Mouse (Mus musculus): ENCODE measurements at regions not wholly inside any gene's neighbourhood (a gene's known extent, or its start where the extent isn't known, plus 50 kb on each side); places are given as distances from the start of the nearest gene placed in this dataset.

GRCm38 (mm10) chr9:74531986-74532385 lies 329.7 kb upstream of the Onecut1 start:
- no peak for ATAC-seq (ENCODE audit: insufficient number of reproducible peaks, insufficient read depth, low FRiP score, low read depth)
- WGBS = 57% methylated on average over 3 of the region's 3 CpGs
- Histone ChIP-seq H3K36me3 (ENCODE audit: control insufficient read depth, insufficient read depth, low read length) (no peaks in the 10 kb centered on the region), H3K27ac (replicated peaks in 1 of 2; ENCODE audit: control insufficient read depth in 1 of 2, insufficient read depth in 1 of 2, low read depth in 2 of 2, low read length in 2 of 2) (no peak overlapping the region), H3K4me1 (ENCODE audit: control insufficient read depth in 2 of 2, insufficient read depth in 2 of 2, low read length in 2 of 2) (no peaks in the 10 kb centered on the region), H3K9ac (ENCODE audit: low read length) (no peak overlapping the region), H3K4me3 (ENCODE audit: control insufficient read depth in 1 of 2, insufficient read depth in 1 of 2, low read depth in 1 of 2, low read length in 2 of 2) (no peak overlapping the region), H3K9me3 (ENCODE audit: control insufficient read depth, low read length) (no peaks in the 10 kb centered on the region), H3K27me3 (ENCODE audit: control insufficient read depth, insufficient read depth, low read length) (no peaks in the 10 kb centered on the region), H3K4me2 (ENCODE audit: low read length) (no peak overlapping the region)

- H3K36me3 ChIP-seq (ENCODE audit: control insufficient read depth, insufficient read depth, low read length) = no peaks in the 10 kb centered on the region
- no peak overlapping the region for H3K9ac ChIP-seq (ENCODE audit: low read length)
- ATAC-seq (ENCODE audit: insufficient number of reproducible peaks, insufficient read depth, low FRiP score, low read depth) = no peak
- H3K4me1 ChIP-seq (ENCODE audit: control insufficient read depth in 2 of 2, insufficient read depth in 2 of 2, low read length in 2 of 2) = no peaks in the 10 kb centered on the region
- no peak overlapping the region for H3K4me3 ChIP-seq (ENCODE audit: control insufficient read depth in 1 of 2, insufficient read depth in 1 of 2, low read depth in 1 of 2, low read length in 2 of 2)
- H3K9me3 ChIP-seq (ENCODE audit: control insufficient read depth, low read length) = no peaks in the 10 kb centered on the region
- no peak overlapping the region for H3K4me2 ChIP-seq (ENCODE audit: low read length)
- WGBS = 63% methylated on average over 5 of the region's 5 CpGs
- no peaks in the 10 kb centered on the region for H3K27me3 ChIP-seq (ENCODE audit: control insufficient read depth, insufficient read depth, low read length)
- no peak overlapping the region for H3K27ac ChIP-seq (replicated peaks in 1 of 2; ENCODE audit: control insufficient read depth in 1 of 2, insufficient read depth in 1 of 2, low read depth in 2 of 2, low read length in 2 of 2)
Observed at GRCm38 (mm10) chr9:74534976-74535375, 326.7 kb upstream of the Onecut1 start.

GRCm38 (mm10) chr9:74556116-74556515 lies 305.6 kb upstream of the Onecut1 start:
- Histone ChIP-seq H3K4me3 (ENCODE audit: control insufficient read depth in 1 of 2, insufficient read depth in 1 of 2, low read depth in 1 of 2, low read length in 2 of 2) (no peak overlapping the region), H3K9me3 (ENCODE audit: control insufficient read depth, low read length) (no peaks in the 10 kb centered on the region), H3K4me2 (ENCODE audit: low read length) (no peak overlapping the region), H3K27ac (replicated peaks in 1 of 2; ENCODE audit: control insufficient read depth in 1 of 2, insufficient read depth in 1 of 2, low read depth in 2 of 2, low read length in 2 of 2) (no peak overlapping the region), H3K4me1 (ENCODE audit: control insufficient read depth in 2 of 2, insufficient read depth in 2 of 2, low read length in 2 of 2) (no peaks in the 10 kb centered on the region), H3K9ac (ENCODE audit: low read length) (no peak overlapping the region), H3K36me3 (ENCODE audit: control insufficient read depth, insufficient read depth, low read length) (no peaks in the 10 kb centered on the region), H3K27me3 (ENCODE audit: control insufficient read depth, insufficient read depth, low read length) (no peaks in the 10 kb centered on the region)
- ATAC-seq (ENCODE audit: insufficient number of reproducible peaks, insufficient read depth, low FRiP score, low read depth) = no peak
- WGBS = 81% methylated on average over 5 of the region's 5 CpGs

- Histone ChIP-seq H3K9ac (ENCODE audit: low read length) (no peak overlapping the region), H3K9me3 (ENCODE audit: control insufficient read depth, low read length) (0 out of 2 replicates have a peak, but pooled peaks cover 3% of the 10 kb centered on the region), H3K36me3 (ENCODE audit: control insufficient read depth, insufficient read depth, low read length) (no peaks in the 10 kb centered on the region), H3K4me3 (ENCODE audit: control insufficient read depth in 1 of 2, insufficient read depth in 1 of 2, low read depth in 1 of 2, low read length in 2 of 2) (no peak overlapping the region), H3K4me2 (ENCODE audit: low read length) (no peak overlapping the region), H3K27ac (replicated peaks in 1 of 2; ENCODE audit: control insufficient read depth in 1 of 2, insufficient read depth in 1 of 2, low read depth in 2 of 2, low read length in 2 of 2) (no peak overlapping the region), H3K4me1 (ENCODE audit: control insufficient read depth in 2 of 2, insufficient read depth in 2 of 2, low read length in 2 of 2) (no peaks in the 10 kb centered on the region), H3K27me3 (ENCODE audit: control insufficient read depth, insufficient read depth, low read length) (no peaks in the 10 kb centered on the region)
- no peak for ATAC-seq (ENCODE audit: insufficient number of reproducible peaks, insufficient read depth, low FRiP score, low read depth)
- WGBS = 76% methylated on average over 4 of the region's 4 CpGs
Observed at GRCm38 (mm10) chr9:74592757-74593156, 269.0 kb upstream of the Onecut1 start.

- no peak overlapping the region for H3K9ac ChIP-seq (ENCODE audit: low read length)
- 73% methylated on average over 4 of the region's 4 CpGs for whole genome bisulfite sequencing
- no peak overlapping the region for H3K27ac ChIP-seq (replicated peaks in 1 of 2; ENCODE audit: control insufficient read depth in 1 of 2, insufficient read depth in 1 of 2, low read depth in 2 of 2, low read length in 2 of 2)
- no peaks in the 10 kb centered on the region for H3K4me1 ChIP-seq (ENCODE audit: control insufficient read depth in 2 of 2, insufficient read depth in 2 of 2, low read length in 2 of 2)
- H3K36me3 ChIP-seq (ENCODE audit: control insufficient read depth, insufficient read depth, low read length) = no peaks in the 10 kb centered on the region
- no peak overlapping the region for H3K4me2 ChIP-seq (ENCODE audit: low read length)
- ATAC-seq (ENCODE audit: insufficient number of reproducible peaks, insufficient read depth, low FRiP score, low read depth) = no peak
- H3K9me3 ChIP-seq (ENCODE audit: control insufficient read depth, low read length) = 0 out of 2 replicates have a peak, but pooled peaks cover 3% of the 10 kb centered on the region
- no peak overlapping the region for H3K4me3 ChIP-seq (ENCODE audit: control insufficient read depth in 1 of 2, insufficient read depth in 1 of 2, low read depth in 1 of 2, low read length in 2 of 2)
- H3K27me3 ChIP-seq (ENCODE audit: control insufficient read depth, insufficient read depth, low read length) = no peaks in the 10 kb centered on the region
Observed at GRCm38 (mm10) chr9:74593970-74594369, 267.8 kb upstream of the Onecut1 start.

- Histone ChIP-seq H3K4me2 (ENCODE audit: low read length) (no peak overlapping the region), H3K9ac (ENCODE audit: low read length) (no peak overlapping the region), H3K27me3 (ENCODE audit: control insufficient read depth, insufficient read depth, low read length) (no peaks in the 10 kb centered on the region), H3K4me1 (ENCODE audit: control insufficient read depth in 2 of 2, insufficient read depth in 2 of 2, low read length in 2 of 2) (no peaks in the 10 kb centered on the region), H3K9me3 (ENCODE audit: control insufficient read depth, low read length) (no peaks in the 10 kb centered on the region), H3K36me3 (ENCODE audit: control insufficient read depth, insufficient read depth, low read length) (no peaks in the 10 kb centered on the region), H3K4me3 (ENCODE audit: control insufficient read depth in 1 of 2, insufficient read depth in 1 of 2, low read depth in 1 of 2, low read length in 2 of 2) (no peak overlapping the region), H3K27ac (replicated peaks in 1 of 2; ENCODE audit: control insufficient read depth in 1 of 2, insufficient read depth in 1 of 2, low read depth in 2 of 2, low read length in 2 of 2) (no peak overlapping the region)
- no peak for ATAC-seq (ENCODE audit: insufficient number of reproducible peaks, insufficient read depth, low FRiP score, low read depth)
- WGBS = 91% methylated on average over 1 of the region's 1 CpGs
Observed at GRCm38 (mm10) chr9:74604415-74604814, 257.3 kb upstream of the Onecut1 start.

- H3K27ac ChIP-seq (replicated peaks in 1 of 2; ENCODE audit: control insufficient read depth in 1 of 2, insufficient read depth in 1 of 2, low read depth in 2 of 2, low read length in 2 of 2) = no peak overlapping the region
- H3K4me1 ChIP-seq (ENCODE audit: control insufficient read depth in 2 of 2, insufficient read depth in 2 of 2, low read length in 2 of 2) = no peaks in the 10 kb centered on the region
- no peaks in the 10 kb centered on the region for H3K9me3 ChIP-seq (ENCODE audit: control insufficient read depth, low read length)
- H3K36me3 ChIP-seq (ENCODE audit: control insufficient read depth, insufficient read depth, low read length) = no peaks in the 10 kb centered on the region
- no peak overlapping the region for H3K9ac ChIP-seq (ENCODE audit: low read length)
- no peak for ATAC-seq (ENCODE audit: insufficient number of reproducible peaks, insufficient read depth, low FRiP score, low read depth)
- no peak overlapping the region for H3K4me3 ChIP-seq (ENCODE audit: control insufficient read depth in 1 of 2, insufficient read depth in 1 of 2, low read depth in 1 of 2, low read length in 2 of 2)
- no peak overlapping the region for H3K4me2 ChIP-seq (ENCODE audit: low read length)
- no peaks in the 10 kb centered on the region for H3K27me3 ChIP-seq (ENCODE audit: control insufficient read depth, insufficient read depth, low read length)
Observed at GRCm38 (mm10) chr9:74621957-74622356, 239.8 kb upstream of the Onecut1 start.

- Histone ChIP-seq H3K27me3 (ENCODE audit: control insufficient read depth, insufficient read depth, low read length) (no peaks in the 10 kb centered on the region), H3K4me1 (ENCODE audit: control insufficient read depth in 2 of 2, insufficient read depth in 2 of 2, low read length in 2 of 2) (no peaks in the 10 kb centered on the region), H3K36me3 (ENCODE audit: control insufficient read depth, insufficient read depth, low read length) (no peaks in the 10 kb centered on the region), H3K9me3 (ENCODE audit: control insufficient read depth, low read length) (no peaks in the 10 kb centered on the region), H3K4me2 (ENCODE audit: low read length) (no peak overlapping the region), H3K27ac (replicated peaks in 1 of 2; ENCODE audit: control insufficient read depth in 1 of 2, insufficient read depth in 1 of 2, low read depth in 2 of 2, low read length in 2 of 2) (no peak overlapping the region), H3K9ac (ENCODE audit: low read length) (no peak overlapping the region), H3K4me3 (ENCODE audit: control insufficient read depth in 1 of 2, insufficient read depth in 1 of 2, low read depth in 1 of 2, low read length in 2 of 2) (no peak overlapping the region)
- 61% methylated on average over 2 of the region's 2 CpGs for WGBS
- ATAC-seq (ENCODE audit: insufficient number of reproducible peaks, insufficient read depth, low FRiP score, low read depth) = no peak
Observed at GRCm38 (mm10) chr9:74645394-74645793, 216.3 kb upstream of the Onecut1 start.

Measured in heart, embryonic 14.5 days (tissue).